Mouse (Mus musculus): ENCODE data around the gene Ulk4. TPM values are rescaled to one million over a fixed set of nuclear protein-coding genes. Genes with fewer than 3 reads are reported as not detected.
A peak's percentile ranks its signal among the peaks of the same experiment; 100 is the strongest.

The Ulk4 gene
- polyA plus RNA-seq, 1 experiment from 2014 or later, result 153 TPM

DNA sequence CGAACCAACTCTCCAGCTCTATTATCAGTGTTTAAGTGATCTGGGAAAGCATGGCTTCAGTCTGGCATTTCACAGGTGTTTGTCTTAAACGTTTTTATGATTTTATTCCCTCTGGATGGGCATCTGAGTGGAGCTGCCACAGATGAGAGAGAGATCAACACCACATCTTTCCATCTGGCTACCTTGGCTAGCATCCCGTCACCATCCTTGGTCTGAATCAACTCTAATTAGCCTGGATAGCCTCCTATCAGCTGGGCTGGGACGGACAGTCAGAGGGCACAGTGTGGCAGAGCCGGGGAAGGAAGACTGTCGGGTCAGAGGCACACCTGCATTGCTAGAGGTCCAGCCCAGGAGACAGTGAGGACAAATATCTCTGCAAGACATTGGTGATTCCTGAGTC lies 4.9 kb upstream of the Ulk4 start:
- peaks cover 2% of the 10 kb centered on the region; the same call in 1 of the 2 replicates for H3K36me3 ChIP-seq (ENCODE audit: control insufficient read depth, insufficient read depth, low read length)
- ATAC-seq (ENCODE audit: insufficient read depth, low FRiP score, low TSS enrichment) (no peak), DNase-seq (ENCODE audit: low spot score) (no peak)
- no peaks in the 10 kb centered on the region for H3K9me3 ChIP-seq (ENCODE audit: control insufficient read depth, low read length)
- H3K4me2 ChIP-seq (ENCODE audit: low read depth), result no peak overlapping the region
- H3K27ac ChIP-seq (ENCODE audit: low read depth, low read length), result no peak overlapping the region
- H3K4me3 ChIP-seq (ENCODE audit: low read depth, low read length), result no peak overlapping the region
- H3K27me3 ChIP-seq (ENCODE audit: control insufficient read depth, insufficient read depth, low read length), result no peaks in the 10 kb centered on the region
- WGBS, result 84% methylated on average over 6 of the region's 6 CpGs
- H3K4me1 ChIP-seq (ENCODE audit: control insufficient read depth, insufficient read depth, low read length), result peaks cover 5% of the 10 kb centered on the region; the same call in 1 of the 2 replicates
- H3K9ac ChIP-seq (ENCODE audit: low read length), result no peak overlapping the region

DNA sequence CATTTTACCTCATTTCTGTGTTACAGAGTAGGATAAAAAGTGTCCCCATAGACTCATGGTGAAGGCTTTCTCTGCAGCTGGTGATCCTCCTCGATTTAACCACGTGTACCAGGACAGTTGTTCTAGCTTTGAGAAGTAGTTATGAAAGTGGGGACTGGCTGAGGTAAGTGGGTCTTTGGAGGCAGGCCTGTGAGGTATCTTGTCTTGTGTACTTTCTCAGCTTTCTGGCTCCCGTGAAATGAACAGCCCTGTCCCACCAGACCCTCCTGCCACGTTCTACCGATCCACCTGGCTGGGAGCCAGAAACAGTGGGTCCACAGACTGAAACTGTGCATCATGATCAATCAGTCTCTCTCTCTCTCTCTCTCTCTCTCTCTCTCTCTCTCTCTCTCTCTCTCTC lies 2.2 kb upstream of the Ulk4 start:
- 90% methylated on average over 5 of the region's 5 CpGs for WGBS
- no peak overlapping the region for H3K4me2 ChIP-seq (ENCODE audit: low read depth)
- H3K27ac ChIP-seq (ENCODE audit: low read depth, low read length), result no peak overlapping the region
- no peaks in the 10 kb centered on the region for H3K9me3 ChIP-seq (ENCODE audit: control insufficient read depth, low read length)
- H3K36me3 ChIP-seq (ENCODE audit: control insufficient read depth, insufficient read depth, low read length), result peaks cover 2% of the 10 kb centered on the region; the same call in 1 of the 2 replicates
- no peaks in the 10 kb centered on the region for H3K27me3 ChIP-seq (ENCODE audit: control insufficient read depth, insufficient read depth, low read length)
- no peaks in the 10 kb centered on the region for H3K4me1 ChIP-seq (ENCODE audit: control insufficient read depth, insufficient read depth, low read length)
- H3K9ac ChIP-seq (ENCODE audit: low read length), result no peak overlapping the region
- no peak overlapping the region for H3K4me3 ChIP-seq (ENCODE audit: low read depth, low read length)
- DNase-seq (ENCODE audit: low spot score) (no peak), ATAC-seq (ENCODE audit: insufficient read depth, low FRiP score, low TSS enrichment) (no peak)

DNA sequence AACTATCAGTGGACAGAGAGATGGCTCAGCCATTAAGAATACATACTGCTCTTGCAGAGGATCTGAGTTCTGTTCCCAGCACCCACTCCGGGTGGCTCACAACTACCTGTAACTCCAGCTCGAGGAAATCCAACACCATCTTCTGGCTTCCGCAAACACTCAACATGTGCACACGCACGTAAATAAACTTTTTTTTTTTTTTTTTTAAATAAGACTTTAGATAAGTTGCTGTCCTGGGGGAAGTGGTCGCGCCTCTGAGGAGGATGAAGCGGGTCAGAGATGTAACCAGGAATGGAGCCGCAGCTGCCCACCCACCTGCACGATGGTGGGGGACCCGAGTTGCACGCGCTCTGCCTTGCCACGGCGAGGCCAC lies 266 bp downstream of the Ulk4 start:
- H3K9ac ChIP-seq (ENCODE audit: low read length), result peak overlapping the region; percentile 57
- H3K9me3 ChIP-seq (ENCODE audit: control insufficient read depth, low read length), result no peaks in the 10 kb centered on the region
- no peak for DNase-seq (ENCODE audit: low spot score)
- no peak for ATAC-seq (ENCODE audit: insufficient read depth, low FRiP score, low TSS enrichment)
- no peak overlapping the region for H3K27ac ChIP-seq (ENCODE audit: low read depth, low read length)
- H3K36me3 ChIP-seq (ENCODE audit: control insufficient read depth, insufficient read depth, low read length), result no peaks in the 10 kb centered on the region
- peak overlapping the region; percentile 53 for H3K4me3 ChIP-seq (ENCODE audit: low read depth, low read length)
- WGBS, result 18% methylated on average over 15 of the region's 15 CpGs
- H3K27me3 ChIP-seq (ENCODE audit: control insufficient read depth, insufficient read depth, low read length), result no peaks in the 10 kb centered on the region
- H3K4me2 ChIP-seq (ENCODE audit: low read depth), result peak overlapping the region; percentile 61
- no peaks in the 10 kb centered on the region for H3K4me1 ChIP-seq (ENCODE audit: control insufficient read depth, insufficient read depth, low read length)

DNA sequence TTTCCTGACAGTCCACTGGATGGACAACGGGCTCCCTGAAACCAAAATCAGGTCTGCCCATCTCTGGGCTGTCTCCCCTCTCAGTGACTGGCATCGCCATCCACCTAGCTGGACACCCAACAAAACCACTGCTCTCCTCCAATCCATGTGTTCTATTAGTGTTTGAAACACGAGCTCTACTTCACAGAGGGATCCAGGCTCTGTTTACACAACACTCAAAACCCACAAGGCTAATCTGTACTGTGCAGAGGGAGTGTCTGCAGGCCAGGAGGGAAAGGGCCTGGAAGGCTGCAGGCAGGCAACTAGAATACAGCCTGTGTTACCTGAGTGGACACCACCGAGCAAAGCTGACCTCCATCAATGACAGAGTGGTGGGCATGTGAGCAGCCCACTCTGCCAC lies 5.4 kb downstream of the Ulk4 start:
- no peak for ATAC-seq (ENCODE audit: insufficient read depth, low FRiP score, low TSS enrichment)
- H3K36me3 ChIP-seq (ENCODE audit: control insufficient read depth, insufficient read depth, low read length), result no peaks in the 10 kb centered on the region

DNA sequence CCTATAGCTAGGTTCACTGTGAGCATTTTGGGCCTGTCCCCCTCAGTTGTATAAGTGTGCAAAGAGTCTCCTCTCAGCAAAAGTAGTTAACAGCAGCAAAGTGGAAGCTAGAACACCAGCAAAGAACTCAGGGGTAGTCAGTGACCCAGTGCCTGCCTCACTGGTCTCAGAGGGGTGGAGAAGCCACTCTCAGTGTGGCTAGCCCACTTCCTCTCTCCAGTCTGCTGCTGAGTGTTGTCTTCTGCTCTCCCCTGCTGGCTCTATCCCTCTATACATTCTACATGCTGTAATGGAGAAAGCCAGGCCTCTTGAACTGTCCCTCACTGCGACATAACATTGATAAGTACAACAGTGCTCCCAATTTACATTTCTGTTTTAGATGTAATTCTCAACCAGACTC lies 5.8 kb downstream of the Ulk4 start:
- Histone ChIP-seq H3K36me3 (ENCODE audit: control insufficient read depth, insufficient read depth, low read length) (no peaks in the 10 kb centered on the region), H3K27me3 (ENCODE audit: control insufficient read depth, insufficient read depth, low read length) (no peaks in the 10 kb centered on the region), H3K9ac (ENCODE audit: low read length) (no peak overlapping the region), H3K4me1 (ENCODE audit: control insufficient read depth, insufficient read depth, low read length) (no peaks in the 10 kb centered on the region), H3K9me3 (ENCODE audit: control insufficient read depth, low read length) (no peaks in the 10 kb centered on the region), H3K27ac (ENCODE audit: low read depth, low read length) (no peak overlapping the region), H3K4me3 (ENCODE audit: low read depth, low read length) (no peak overlapping the region), H3K4me2 (ENCODE audit: low read depth) (no peak overlapping the region)
- WGBS, result 79% methylated on average over 1 of the region's 1 CpGs
- DNase-seq (ENCODE audit: low spot score) (no peak), ATAC-seq (ENCODE audit: insufficient read depth, low FRiP score, low TSS enrichment) (no peak)

More for the DNA sequence above, 5.4 kb downstream of the Ulk4 start:
- 77% methylated on average over 4 of the region's 4 CpGs for WGBS
- no peak for DNase-seq (ENCODE audit: low spot score)
- no peak overlapping the region for H3K27ac ChIP-seq (ENCODE audit: low read depth, low read length)
- no peak overlapping the region for H3K4me2 ChIP-seq (ENCODE audit: low read depth)
- H3K9me3 ChIP-seq (ENCODE audit: control insufficient read depth, low read length), result no peaks in the 10 kb centered on the region
- no peaks in the 10 kb centered on the region for H3K4me1 ChIP-seq (ENCODE audit: control insufficient read depth, insufficient read depth, low read length)
- no peaks in the 10 kb centered on the region for H3K27me3 ChIP-seq (ENCODE audit: control insufficient read depth, insufficient read depth, low read length)
- H3K9ac ChIP-seq (ENCODE audit: low read length), result no peak overlapping the region
- no peak overlapping the region for H3K4me3 ChIP-seq (ENCODE audit: low read depth, low read length)

DNA sequence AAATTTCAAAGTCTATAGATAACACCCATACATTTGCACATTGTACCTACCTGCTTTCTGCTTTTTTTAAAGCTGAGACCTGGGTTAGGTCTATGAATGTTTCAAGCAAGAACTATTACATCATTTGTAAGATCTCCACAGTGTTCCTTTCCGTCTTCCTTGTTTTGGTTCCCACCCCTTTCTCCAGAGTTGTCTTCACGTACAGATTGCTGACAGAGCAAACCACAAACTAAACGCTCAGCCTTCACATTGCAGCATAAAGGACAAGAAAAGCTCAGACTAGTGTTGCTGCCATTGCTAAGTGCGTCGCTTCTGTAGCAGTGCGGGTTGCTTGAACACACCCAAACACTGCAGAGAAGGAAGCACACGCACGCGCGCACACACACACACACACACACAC lies 11.7 kb downstream of the Ulk4 start:
- no peak overlapping the region for H3K4me2 ChIP-seq (ENCODE audit: low read depth)
- DNase-seq (ENCODE audit: low spot score) (no peak), ATAC-seq (ENCODE audit: insufficient read depth, low FRiP score, low TSS enrichment) (no peak)
- no peaks in the 10 kb centered on the region for H3K27me3 ChIP-seq (ENCODE audit: control insufficient read depth, insufficient read depth, low read length)
- WGBS, result 83% methylated on average over 10 of the region's 10 CpGs
- H3K36me3 ChIP-seq (ENCODE audit: control insufficient read depth, insufficient read depth, low read length), result no peaks in the 10 kb centered on the region
- H3K4me3 ChIP-seq (ENCODE audit: low read depth, low read length), result no peak overlapping the region
- no peak overlapping the region for H3K9ac ChIP-seq (ENCODE audit: low read length)
- no peaks in the 10 kb centered on the region for H3K4me1 ChIP-seq (ENCODE audit: control insufficient read depth, insufficient read depth, low read length)
- H3K9me3 ChIP-seq (ENCODE audit: control insufficient read depth, low read length), result no peaks in the 10 kb centered on the region
- no peak overlapping the region for H3K27ac ChIP-seq (ENCODE audit: low read depth, low read length)

DNA sequence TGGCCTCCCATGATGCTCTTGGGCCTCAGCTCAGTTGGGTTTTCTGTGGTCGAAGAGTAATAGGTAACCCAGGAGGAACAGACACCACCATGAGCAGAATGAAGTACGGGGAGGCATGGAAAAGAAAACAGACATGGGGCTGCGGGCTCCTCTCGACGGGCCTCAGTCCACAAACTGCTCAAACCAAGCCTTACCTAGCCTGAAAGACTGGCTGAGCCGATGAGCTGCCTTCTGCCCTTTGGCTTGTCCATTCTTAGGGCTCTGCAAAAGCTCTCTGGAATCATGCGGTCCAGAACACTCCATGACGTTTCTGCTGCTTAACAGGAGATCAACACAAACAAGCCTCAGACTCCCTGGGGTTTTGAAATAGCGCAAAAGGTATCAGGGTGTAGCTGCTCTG lies 19.9 kb downstream of the Ulk4 start:
- Histone ChIP-seq H3K9ac (ENCODE audit: low read length) (no peak overlapping the region), H3K4me3 (ENCODE audit: low read depth, low read length) (no peak overlapping the region), H3K4me1 (ENCODE audit: control insufficient read depth, insufficient read depth, low read length) (no peaks in the 10 kb centered on the region), H3K9me3 (ENCODE audit: control insufficient read depth, low read length) (no peaks in the 10 kb centered on the region), H3K27me3 (ENCODE audit: control insufficient read depth, insufficient read depth, low read length) (no peaks in the 10 kb centered on the region), H3K36me3 (ENCODE audit: control insufficient read depth, insufficient read depth, low read length) (no peaks in the 10 kb centered on the region), H3K4me2 (ENCODE audit: low read depth) (no peak overlapping the region), H3K27ac (ENCODE audit: low read depth, low read length) (no peak overlapping the region)
- no peak for DNase-seq (ENCODE audit: low spot score)
- WGBS, result 85% methylated on average over 9 of the region's 9 CpGs
- ATAC-seq (ENCODE audit: insufficient read depth, low FRiP score, low TSS enrichment), result no peak

DNA sequence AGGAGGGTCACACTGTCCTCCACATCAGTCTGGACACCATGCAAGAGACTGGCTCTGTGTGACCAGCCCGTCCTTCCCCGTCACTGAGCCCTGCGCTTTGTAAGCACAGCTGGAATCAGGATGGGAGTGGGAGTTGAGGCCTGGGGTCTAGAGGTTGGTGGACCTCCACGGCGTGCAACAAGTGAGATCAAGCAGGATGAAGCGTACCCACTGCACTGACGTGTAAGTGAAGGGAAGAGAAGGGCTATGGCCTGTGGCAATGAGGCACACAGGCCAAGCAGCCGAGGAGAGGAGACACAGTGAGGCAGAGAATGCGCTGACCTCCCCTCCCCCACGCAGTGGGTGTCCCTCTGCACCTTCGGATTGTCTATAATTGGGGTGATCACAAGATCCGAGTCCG lies 22.2 kb downstream of the Ulk4 start:
- DNase-seq (ENCODE audit: low spot score) (no peak), ATAC-seq (ENCODE audit: insufficient read depth, low FRiP score, low TSS enrichment) (no peak)
- no peaks in the 10 kb centered on the region for H3K4me1 ChIP-seq (ENCODE audit: control insufficient read depth, insufficient read depth, low read length)
- H3K36me3 ChIP-seq (ENCODE audit: control insufficient read depth, insufficient read depth, low read length), result no peaks in the 10 kb centered on the region
- H3K9ac ChIP-seq (ENCODE audit: low read length), result no peak overlapping the region
- WGBS, result 91% methylated on average over 13 of the region's 13 CpGs
- H3K27ac ChIP-seq (ENCODE audit: low read depth, low read length), result no peak overlapping the region
- no peaks in the 10 kb centered on the region for H3K27me3 ChIP-seq (ENCODE audit: control insufficient read depth, insufficient read depth, low read length)
- no peaks in the 10 kb centered on the region for H3K9me3 ChIP-seq (ENCODE audit: control insufficient read depth, low read length)
- no peak overlapping the region for H3K4me3 ChIP-seq (ENCODE audit: low read depth, low read length)
- H3K4me2 ChIP-seq (ENCODE audit: low read depth), result no peak overlapping the region

DNA sequence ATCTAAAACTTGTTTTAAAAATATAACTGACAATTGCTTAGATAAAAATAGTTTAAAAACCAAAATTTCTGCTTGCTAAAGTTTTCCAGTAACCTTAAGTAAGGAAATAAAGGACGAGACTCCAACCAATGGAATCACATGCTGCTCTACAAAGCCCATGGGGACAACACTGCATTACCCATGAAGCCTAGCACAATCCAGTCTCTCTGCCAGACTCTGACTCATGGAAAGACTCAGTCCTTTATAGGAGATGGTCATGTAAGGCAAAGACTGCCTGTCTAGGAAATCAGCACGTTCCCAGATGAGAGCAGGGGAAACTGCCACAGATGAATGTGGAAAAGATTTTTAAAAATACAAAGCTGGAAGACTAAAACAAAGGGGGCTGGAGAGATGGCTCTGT lies 23.0 kb downstream of the Ulk4 start:
- Histone ChIP-seq H3K9me3 (ENCODE audit: control insufficient read depth, low read length) (no peaks in the 10 kb centered on the region), H3K27me3 (ENCODE audit: control insufficient read depth, insufficient read depth, low read length) (no peaks in the 10 kb centered on the region), H3K4me3 (ENCODE audit: low read depth, low read length) (no peak overlapping the region), H3K4me2 (ENCODE audit: low read depth) (no peak overlapping the region), H3K4me1 (ENCODE audit: control insufficient read depth, insufficient read depth, low read length) (no peaks in the 10 kb centered on the region), H3K9ac (ENCODE audit: low read length) (no peak overlapping the region), H3K36me3 (ENCODE audit: control insufficient read depth, insufficient read depth, low read length) (no peaks in the 10 kb centered on the region), H3K27ac (ENCODE audit: low read depth, low read length) (no peak overlapping the region)
- ATAC-seq (ENCODE audit: insufficient read depth, low FRiP score, low TSS enrichment), result no peak
- no peak for DNase-seq (ENCODE audit: low spot score)
- 88% methylated on average over 2 of the region's 2 CpGs for WGBS
